Mouse (Mus musculus): Measurements from ENCODE around the gene Cttn.

DNA sequence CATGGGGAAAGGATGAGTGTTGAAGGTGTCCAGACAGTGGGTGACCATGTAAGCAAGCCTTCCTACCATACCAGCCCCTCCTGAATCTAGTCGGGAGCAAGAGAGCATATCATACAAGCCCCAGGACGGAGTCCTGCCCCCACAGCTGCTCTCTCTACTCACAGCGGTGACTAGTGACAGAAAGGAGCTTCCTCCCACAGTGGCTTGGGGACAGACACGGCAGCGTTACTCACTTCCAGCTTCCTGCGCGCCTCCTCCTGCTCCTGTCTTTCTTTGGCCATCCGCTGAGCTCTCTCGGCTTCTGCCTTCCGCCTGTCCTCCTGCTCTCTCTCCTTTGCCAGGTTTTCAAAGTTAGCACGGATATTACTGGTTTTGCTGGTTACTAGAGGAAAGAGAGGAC lies 29.3 kb downstream of the Cttn start:
- TF ChIP-seq MAX (IDR thresholded peaks at IDR 0.05) (no peak), CTCF (IDR thresholded peaks at IDR 0.05; ENCODE audit: control insufficient read depth, insufficient read depth, insufficient read length) (no peak), FOSL1 (IDR thresholded peaks at IDR 0.05; ENCODE audit: insufficient read depth, low read length, poor library complexity, severe bottlenecking) (no peak), MYOG (IDR thresholded peaks at IDR 0.05; ENCODE audit: control insufficient read depth, extremely low read depth, insufficient read length) (no peak), USF1 (IDR thresholded peaks at IDR 0.05; ENCODE audit: low read depth) (no peak)

Data from C2C12 (cell line).